Mouse (Mus musculus) heart, postnatal 0 days (tissue): Measurements from ENCODE around the gene Otulin. TPM values are rescaled to one million over a fixed set of nuclear protein-coding genes. Genes with fewer than 3 reads are reported as not detected.

Experiments used
- ATAC-seq: fragments of 200-750 bp; cut with Nextera tagmentation; 2 replicates; pipeline ENCODE4 v1.8.0; 2017; ENCODE audit warnings: low read depth, moderate number of reproducible peaks, moderate library complexity; ENCODE audit not compliant: insufficient read depth
- DNase-seq: peaks from one replicate; pipeline ENCODE4 v3.0.0-alpha.2; 2016; ENCODE audit warnings: low spot score
- H3K27ac ChIP-seq: fragments of 300-500 bp; sonication (generic); 2 replicates; pipeline ENCODE4 v1.5.1; 2014; ENCODE audit warnings: low read depth, mild to moderate bottlenecking
- H3K27me3 ChIP-seq: fragments of 300-500 bp; sonication (generic); 2 replicates; pipeline ENCODE4 v1.6.1; 2014; ENCODE audit warnings: low read length, mixed read lengths; ENCODE audit not compliant: control insufficient read depth, insufficient read depth
- H3K36me3 ChIP-seq: fragments of 300-500 bp; sonication (generic); replicated peaks from 2 replicates; pipeline ENCODE4 v1.6.1; 2014; ENCODE audit warnings: low read length, mixed read lengths; ENCODE audit not compliant: control insufficient read depth, insufficient read depth
- H3K4me1 ChIP-seq: fragments of 300-500 bp; sonication (generic); 2 replicates; pipeline ENCODE4 v1.6.1; 2014; ENCODE audit warnings: antibody characterized with exemption; ENCODE audit not compliant: control insufficient read depth, insufficient read depth
- H3K4me2 ChIP-seq: fragments of 300-500 bp; sonication (generic); 2 replicates; pipeline ENCODE4 v1.6.1; 2014; ENCODE audit warnings: low read depth, mild to moderate bottlenecking, low read length, moderate library complexity
- H3K4me3 ChIP-seq: fragments of 300-500 bp; sonication (generic); 2 replicates; pipeline ENCODE4 v1.5.1; 2014; ENCODE audit warnings: low read depth, low read length
- H3K9ac ChIP-seq: fragments of 300-500 bp; sonication (generic); replicated peaks from 2 replicates; pipeline ENCODE4 v1.6.1; 2014; ENCODE audit warnings: low read depth, low read length, mixed read lengths
- H3K9me3 ChIP-seq: fragments of 300-500 bp; sonication (generic); replicated peaks from 2 replicates; pipeline ENCODE4 v1.6.1; 2016; ENCODE audit warnings: low read length; ENCODE audit not compliant: control insufficient read depth
- CTCF ChIP-seq: IDR thresholded peaks from 2 replicates; pipeline ENCODE4 v1.5.1; 2016; ENCODE audit warnings: antibody characterized with exemption, control low read depth, low read depth
- EP300 ChIP-seq: IDR thresholded peaks from 2 replicates; pipeline ENCODE4 v1.6.1; 2016; ENCODE audit warnings: antibody characterized with exemption, low read depth
- WGBS: fragments of 180-500 bp; shearing (Covaris S2); extraction: QIAGEN DNeasy Blood & Tissue Kit; methylation state at CpG from one replicate; pipeline ENCODE4 v1.1.7; 2014; 5-methylcytosine and 5-hydroxymethylcytosine counted together
- microRNA-seq: library from miRNA; unstranded; fragments of <30 nt; microRNA quantifications from one replicate; pipeline ENCODE4, GENCODE M21; 2016
- polyA plus RNA-seq: library from polyadenylated mRNA; unstranded; fragments of >200 nt; fragmentation: Nextera tagmentation; extraction: Ambion mirVana; gene quantifications from 2 replicates; pipeline ENCODE4 v1.2.1, GENCODE M21; 2015
- total RNA-seq: library from RNA; depleted of rRNA; stranded (reverse); fragments of >200 nt; gene quantifications from 2 replicates; pipeline ENCODE4 v1.2.3, GENCODE M21; 2014; ENCODE audit warnings: low replicate concordance; rRNA removed

Gene Otulin
- total and polyA plus RNA-seq, 2 experiments from 2014 or later = 26.3 to 36.1 TPM

DNA sequence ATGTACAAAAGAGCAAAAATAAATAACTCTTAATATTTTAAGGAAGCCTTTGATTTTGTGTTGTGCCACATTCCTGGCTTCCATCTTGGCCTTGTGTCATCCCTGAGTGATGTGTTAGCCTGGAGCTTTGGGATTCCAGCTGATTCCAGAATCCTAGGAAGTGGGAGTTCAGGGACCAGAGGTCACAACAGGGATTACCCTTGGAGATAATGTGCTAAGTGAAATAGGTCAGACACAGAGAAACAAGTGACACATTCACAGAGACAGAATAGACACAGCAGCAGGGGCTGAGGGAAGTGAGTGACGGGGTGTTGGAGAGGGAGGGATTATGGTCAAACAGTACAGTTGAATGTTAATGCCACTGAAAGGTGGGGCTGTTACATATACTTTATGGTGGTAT, 137.8 kb downstream of the Otulin start:
- Histone ChIP-seq H3K27me3 (no peaks in the 10 kb centered on the region), H3K36me3 (no peaks in the 10 kb centered on the region), H3K4me1 (peaks cover 43% of the 10 kb centered on the region), H3K9ac (no peak overlapping the region), H3K27ac (no peak overlapping the region), H3K9me3 (no peaks in the 10 kb centered on the region), H3K4me3 (no peak overlapping the region), H3K4me2 (no peak overlapping the region)
- ATAC-seq (no peak), DNase-seq (no peak)
- no peak for TF ChIP-seq CTCF
- TF ChIP-seq EP300 = no peak
- 76% methylated on average over 1 of the region's 1 CpGs for WGBS

Small RNA genes within 50 kb of the gene (microRNA-seq; reads per million reads assigned to microRNA genes)
- gene Mir7117 = 0.71 reads per million

Other genes with a start within 250 kb of the Otulin start
- gene Ank, start 164.0 kb downstream of the Otulin start, total RNA-seq = 30.6 and 33.7 TPM in 2 replicates
- gene Ank, start 164.0 kb downstream of the Otulin start, polyA plus RNA-seq = 18.8 and 21.2 TPM in 2 replicates
- gene Otulinl, start 50.9 kb upstream of the Otulin start, total RNA-seq = 0.39 and 15.3 TPM in 2 replicates
- gene Otulinl, start 50.9 kb upstream of the Otulin start, polyA plus RNA-seq = 2.3 and 3.2 TPM in 2 replicates